Mouse (Mus musculus): ENCODE data around the gene Nt5dc1.

GRCm38 (mm10) chr10:34368138-34368537 lies 50.2 kb downstream of the Nt5dc1 start:
- TF ChIP-seq CTCF (IDR thresholded peaks at IDR 0.05; ENCODE audit: insufficient read depth, low read length) (peak; percentile 38), POLR2A (IDR thresholded peaks at IDR 0.05; ENCODE audit: borderline replicate concordance, extremely low read depth, low read depth, low read length) (no peak)

Measured in lung, adult 2 months (tissue).